Mouse (Mus musculus) E14TG2a.4 (cell line): ENCODE data around the gene Mylk2.

Experiments
- CTCF ChIP-seq: conservative IDR thresholded peaks from 2 replicates; pipeline ENCODE4 v1.5.1; 2014; ENCODE audit warnings: low read length
- NANOG ChIP-seq: IDR thresholded peaks from 2 replicates; pipeline ENCODE4 v1.6.1; 2014; ENCODE audit warnings: borderline replicate concordance, low read length, mixed read lengths
- POU5F1 ChIP-seq: IDR thresholded peaks from 2 replicates; pipeline ENCODE4 v1.6.1; 2014; ENCODE audit warnings: low read length, borderline replicate concordance

- TF ChIP-seq CTCF (no peak), NANOG (no peak), POU5F1 (no peak)
Observed at GRCm38 (mm10) chr2:152861891-152862290, 49.3 kb upstream of the Mylk2 start.
